Comparison of ENCODE assay signal across 22 mouse cellular contexts in the genomic region with DNA sequence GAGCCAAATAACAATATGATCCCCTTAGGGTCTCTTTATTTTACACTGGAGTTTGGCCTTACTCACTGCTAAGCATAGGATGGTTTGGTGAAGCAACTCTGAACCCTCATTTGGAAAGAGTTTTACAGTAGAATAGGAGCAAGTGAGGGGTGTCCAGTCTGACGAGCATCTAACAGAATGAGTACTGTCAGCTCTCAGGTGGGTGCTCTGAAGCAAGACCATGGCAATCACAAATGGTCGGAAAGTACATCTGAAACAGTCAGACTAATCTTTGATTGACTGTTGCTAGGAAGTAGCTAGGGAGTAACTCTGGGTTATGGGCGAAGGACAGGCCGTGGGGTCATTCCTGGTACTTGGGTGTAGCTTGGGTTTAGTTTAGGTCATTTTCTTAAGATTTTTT. TPM values are rescaled to one million over a fixed set of nuclear protein-coding genes. Genes with fewer than 3 reads are reported as not detected.
DNase-seq lines count a peak whose midpoint lies in the region; TF ChIP-seq lines count a peak whose summit lies in the region.
"Not testable (repeated sequence)": the region's sequence is repeated elsewhere in the genome, so short reads cannot be mapped to it uniquely, and the experiment has no call there.
"Had no signal": no experiment of that assay in that cellular context is flagged by ENCODE, and none has a peak within 500 bp of the region (broad histone marks: within the 10 kb centered on the region; RNA-seq: fewer than 3 reads in every experiment).

No protein-coding gene starts in this region.

- dilution Hi-C loops in CH12.LX (cut with MboI; ENCODE audit: extremely low pct_ligation_motif_present, extremely low pct_unique_long_range_greater_than_20kb, low sequenced_read_pairs) = not testable (repeated sequence)

- not testable (repeated sequence) for TF ChIP-seq POLR2A in CH12.LX (IDR thresholded peaks at IDR 0.05; ENCODE audit: low read depth, low read length)

- H3K79me2 ChIP-seq in CH12.LX (replicated peaks; ENCODE audit: control insufficient read depth, extremely low read depth, insufficient read depth, poor library complexity, severe bottlenecking) = not testable (repeated sequence)

- H3K27me3 ChIP-seq in CH12.LX (replicated peaks); splenic B cell, adult 2 months (ENCODE audit: control insufficient read depth, insufficient read depth, low read length, poor library complexity, severe bottlenecking): not testable (repeated sequence)

- not testable (repeated sequence) for TF ChIP-seq CTCF in CH12.LX (conservative IDR thresholded peaks at IDR 0.05 in 1 of 2, IDR thresholded peaks at IDR 0.05 in 1 of 2; ENCODE audit: low read depth in 2 of 2, low read length in 2 of 2)

- H3K9me3 ChIP-seq in CH12.LX (replicated peaks; ENCODE audit: low read length) = not testable (repeated sequence)

- not testable (repeated sequence) for H3K9ac ChIP-seq in CH12.LX (ENCODE audit: insufficient read depth, low read depth)

- H3K4me3 ChIP-seq in CH12.LX (replicated peaks in 1 of 3; ENCODE audit: low read depth in 2 of 3, low read length in 2 of 3, poor library complexity in 1 of 3) = not testable (repeated sequence)

- not testable (repeated sequence) for H3K4me2 ChIP-seq in CH12.LX (ENCODE audit: insufficient read depth, low read depth, poor library complexity, severe bottlenecking)

- not testable (repeated sequence) for TF ChIP-seq RAD21 in CH12.LX (IDR thresholded peaks at IDR 0.05; ENCODE audit: low read depth, low read length)

- H3K27ac ChIP-seq in CH12.LX (ENCODE audit: insufficient read depth, low read depth) = not testable (repeated sequence)

- H3K36me3 ChIP-seq in CH12.LX (replicated peaks in 1 of 2; ENCODE audit: control insufficient read depth in 1 of 2, insufficient read depth in 1 of 2, low read length in 1 of 2); splenic B cell, adult 2 months (ENCODE audit: control insufficient read depth, insufficient read depth, low read length, poor library complexity, severe bottlenecking): not testable (repeated sequence)

- not testable (repeated sequence) for TF ChIP-seq EP300 in CH12.LX (IDR thresholded peaks at IDR 0.05; ENCODE audit: low read length)

- peaks cover 5 to 45% of the 10 kb centered on the region in 2 experiments; a peak in 3 of 4 replicates for H3K4me1 ChIP-seq in CH12.LX (ENCODE audit: control insufficient read depth in 1 of 2, insufficient read depth in 2 of 2)

- DNase-seq in A20 (ENCODE audit: low read depth, low spot score) = peak; percentile 43
- DNase-seq in B cell, adult 2 months = peak; percentile 18 to 21
- DNase-seq in CH12.LX (ENCODE audit: extremely low read depth) = peak; percentile 53
- peak; percentile 29 for DNase-seq in heart, adult 11 months
- DNase-seq in spleen, postnatal 36 days (ENCODE audit: low spot score in 2 of 2) = peak; percentile 46 to 54
- DNase-seq in splenic B cell, adult 2 months (ENCODE audit: low read depth, low spot score) = peak; percentile 10

- in situ Hi-C loops in CH12.LX (cut with MboI; ENCODE audit: low pct_ligation_motif_present, low pct_unique_long_range_greater_than_20kb, low sequenced_read_pairs) = not testable (repeated sequence)

RNA-seq across cellular contexts. Expression of a gene that starts 6.5 kb away (rescaled TPM):
- total RNA-seq in CH12.LX (2012; rRNA removed) (not detected in 2 replicates), CH12.LX (2014; rRNA removed) (not detected in 2 replicates)
- polyA plus RNA-seq in CH12.LX (2012; ENCODE audit: insufficient read length, low read depth) = not detected in 2 replicates
- total RNA-seq: adrenal gland, adult 18-20 months; adrenal gland, adult 2 months; adrenal gland, adult 8-10 months; adrenal gland, postnatal 10 days; adrenal gland, postnatal 14 days; adrenal gland, postnatal 25 days; adrenal gland, postnatal 36 days; adrenal gland, postnatal 4 days; G1E; MEL had no signal
- polyA plus RNA-seq: activated CD4-positive, CD25-positive, alpha-beta regulatory T cell, adult 4 months; adrenal gland, adult 2 months; brain, embryonic 14.5 days; C2C12; CD4-positive, CD25-positive, alpha-beta regulatory T cell, adult 4 months; cerebellum, adult 2 months; G1E; Patski had no signal
